ENCODE assay signal across 8 mouse cellular contexts in genomic region chr1:92912286-92912685, GRCm38 (mm10). TPM values are rescaled to one million over a fixed set of nuclear protein-coding genes. Genes with fewer than 3 reads are reported as not detected.
DNase-seq lines count a peak whose midpoint lies in the region; ATAC-seq and TF ChIP-seq lines count a peak whose summit lies in the region.

No protein-coding gene starts in this region.

- H3K79me2 ChIP-seq in MEL (ENCODE audit: control insufficient read depth, insufficient read depth, low read length, poor library complexity): peaks cover 28% of the 10 kb centered on the region

- no peak for TF ChIP-seq POLR2A in MEL (IDR thresholded peaks at IDR 0.05; ENCODE audit: control insufficient read depth in 1 of 2, insufficient read depth in 1 of 2, low read depth in 1 of 2, low read length in 2 of 2, poor library complexity in 1 of 2)

- TF ChIP-seq CTCF in MEL (IDR thresholded peaks at IDR 0.05 in 2 of 3, conservative IDR thresholded peaks at IDR 0.05 in 1 of 3; ENCODE audit: control insufficient read depth in 1 of 3, insufficient read depth in 1 of 3, low read depth in 2 of 3, low read length in 3 of 3, poor library complexity in 1 of 3, severe bottlenecking in 1 of 3): peak in 2 of 3 experiments; percentile 3 to 13; a peak in 2 of 6 replicates

- H3K4me1 ChIP-seq in heart, embryonic 10.5 days: peaks cover 35% of the 10 kb centered on the region
- peaks cover 13 to 37% of the 10 kb centered on the region in 2 experiments for H3K4me1 ChIP-seq in MEL (ENCODE audit: control insufficient read depth in 1 of 2, insufficient read depth in 2 of 2, low read length in 2 of 2)
- peaks cover 8% of the 10 kb centered on the region for H3K4me1 ChIP-seq in hindbrain, embryonic 11.5 days (replicated peaks; ENCODE audit: control insufficient read depth, insufficient read depth, low read length)
- peaks cover 25% of the 10 kb centered on the region for H3K4me1 ChIP-seq in midbrain, embryonic 11.5 days (ENCODE audit: control insufficient read depth, insufficient read depth, low read length)

- peaks cover 18% of the 10 kb centered on the region; the same call in 1 of the 2 replicates for H3K27me3 ChIP-seq in heart, embryonic 10.5 days (ENCODE audit: insufficient read depth, poor library complexity, severe bottlenecking)
- no peaks in the 10 kb centered on the region for H3K27me3 ChIP-seq in MEL (ENCODE audit: control insufficient read depth in 1 of 2, insufficient read depth in 2 of 2, low read length in 2 of 2)
- H3K27me3 ChIP-seq in hindbrain, embryonic 11.5 days (ENCODE audit: control insufficient read depth, insufficient read depth, low read length): peaks cover 5% of the 10 kb centered on the region; the same call in 1 of the 2 replicates
- H3K27me3 ChIP-seq in midbrain, embryonic 11.5 days (ENCODE audit: control insufficient read depth, insufficient read depth, low read length): peaks cover 7% of the 10 kb centered on the region

- H3K4me3 ChIP-seq in heart, embryonic 10.5 days: peak overlapping the region; percentile 91; the same call in 1 of the 2 replicates
- H3K4me3 ChIP-seq in MEL (ENCODE audit: control insufficient read depth in 1 of 2, insufficient read depth in 1 of 2, low read depth in 2 of 2, low read length in 2 of 2): peak overlapping the region in 1 of 2 experiments; percentile 86; a peak in 2 of 4 replicates
- peak overlapping the region; percentile 86; the same call in 1 of the 2 replicates for H3K4me3 ChIP-seq in hindbrain, embryonic 11.5 days (ENCODE audit: low read depth, low read length)
- peak overlapping the region; percentile 82 for H3K4me3 ChIP-seq in midbrain, embryonic 11.5 days (ENCODE audit: low read depth, low read length)

- no peak for DNase-seq in heart, embryonic 10.5 days (ENCODE audit: low spot score)
- DNase-seq in heart, adult 9 months (ENCODE audit: low spot score in 2 of 2): no peak
- DNase-seq in MEL (ENCODE audit: low read depth, low spot score): peak; percentile 57
- peak; percentile 31 for DNase-seq in hindbrain, embryonic 11.5 days (ENCODE audit: low spot score)
- DNase-seq in midbrain, embryonic 11.5 days (ENCODE audit: low spot score, missing footprints): no peak
- DNase-seq in frontal cortex, postnatal 25 days (ENCODE audit: low spot score in 2 of 2): no peak
- DNase-seq in cerebellum, adult 11 months: no peak

- H3K9me3 ChIP-seq in heart, embryonic 10.5 days: no peaks in the 10 kb centered on the region
- no peaks in the 10 kb centered on the region for H3K9me3 ChIP-seq in MEL (replicated peaks; ENCODE audit: insufficient read depth, low read length)
- no peaks in the 10 kb centered on the region for H3K9me3 ChIP-seq in hindbrain, embryonic 11.5 days (ENCODE audit: control insufficient read depth, low read length)
- no peaks in the 10 kb centered on the region for H3K9me3 ChIP-seq in midbrain, embryonic 11.5 days (ENCODE audit: control insufficient read depth, low read length)

- no peak for TF ChIP-seq RAD21 in MEL (IDR thresholded peaks at IDR 0.05; ENCODE audit: low read depth, low read length)

- peaks cover 35% of the 10 kb centered on the region for H3K36me3 ChIP-seq in heart, embryonic 10.5 days
- peaks cover 0 to 20% of the 10 kb centered on the region in 2 experiments; a peak in 3 of 4 replicates for H3K36me3 ChIP-seq in MEL (ENCODE audit: control insufficient read depth in 1 of 2, insufficient read depth in 2 of 2, low read length in 2 of 2)
- H3K36me3 ChIP-seq in hindbrain, embryonic 11.5 days (ENCODE audit: control insufficient read depth, insufficient read depth, low read length): 0 out of 2 replicates have a peak, but pooled peaks cover 3% of the 10 kb centered on the region
- peaks cover 2% of the 10 kb centered on the region for H3K36me3 ChIP-seq in midbrain, embryonic 11.5 days (ENCODE audit: control insufficient read depth, insufficient read depth, low read length)

- H3K4me2 ChIP-seq in hindbrain, embryonic 11.5 days (replicated peaks; ENCODE audit: low read depth, low read length): peak overlapping the region; percentile 96
- peak overlapping the region; percentile 69 for H3K4me2 ChIP-seq in midbrain, embryonic 11.5 days

- no peak overlapping the region for H3K9ac ChIP-seq in MEL (ENCODE audit: control insufficient read depth, low read depth, low read length, poor library complexity, severe bottlenecking)
- H3K9ac ChIP-seq in hindbrain, embryonic 11.5 days (ENCODE audit: low read depth, low read length): no peak overlapping the region
- H3K9ac ChIP-seq in midbrain, embryonic 11.5 days (ENCODE audit: low read length): peak overlapping the region; percentile 91

- H3K27ac ChIP-seq in heart, embryonic 10.5 days: 0 out of 2 replicates have a peak overlapping the region, but pooled peaks have one; percentile 9
- H3K27ac ChIP-seq in MEL (ENCODE audit: control insufficient read depth, low read depth, low read length): no peak overlapping the region
- no peak overlapping the region for H3K27ac ChIP-seq in hindbrain, embryonic 11.5 days (ENCODE audit: low read depth, low read length)
- no peak overlapping the region for H3K27ac ChIP-seq in midbrain, embryonic 11.5 days (ENCODE audit: low read depth, low read length)

- TF ChIP-seq EP300 in MEL (IDR thresholded peaks at IDR 0.05; ENCODE audit: low read depth in 1 of 2, low read length in 2 of 2): no peak

- 56% methylated on average over 1 of the region's 1 CpGs for WGBS in heart, embryonic 10.5 days
- 43% methylated on average over 1 of the region's 1 CpGs for WGBS in hindbrain, embryonic 11.5 days
- 65% methylated on average over 1 of the region's 1 CpGs for WGBS in midbrain, embryonic 11.5 days

- no peak for ATAC-seq in hindbrain, embryonic 11.5 days (ENCODE audit: low FRiP score)
- no peak for ATAC-seq in midbrain, embryonic 11.5 days (ENCODE audit: low FRiP score)
- no peak for ATAC-seq in erythroid progenitor cell, adult 5-6 weeks (replicated peaks; ENCODE audit: low FRiP score, poor library complexity, severe bottlenecking)

RNA-seq across cellular contexts. Expression of gene Rnpepl1, which starts 1.7 kb away (rescaled TPM):
- polyA plus RNA-seq in heart, embryonic 10.5 days (2016; fragmentation: Nextera tagmentation; extraction: Ambion mirVana): 25.9 and 30.4 TPM in 2 replicates
- total RNA-seq in MEL (2012; rRNA removed): 25.2 and 31.1 TPM in 2 replicates
- polyA plus RNA-seq in MEL (2012; ENCODE audit: insufficient read depth in 1 of 2, insufficient read length in 2 of 2, low read depth in 1 of 2, low replicate concordance in 2 of 2, missing spikeins in 1 of 2): 10 to 100 TPM in 1 of 2 experiments, not detected in 1; 91.0 TPM
- polyA plus RNA-seq in hindbrain, embryonic 11.5 days (2014; fragmentation: Nextera tagmentation; extraction: Ambion mirVana): 14.3 and 15.6 TPM in 2 replicates
- polyA plus RNA-seq in midbrain, embryonic 11.5 days (2014; fragmentation: Nextera tagmentation; extraction: Ambion mirVana): 13.3 TPM in 2 replicates
- total RNA-seq in erythroid progenitor cell, adult 5-6 weeks (2015; ENCODE audit: low replicate concordance): 6.5 and 20.1 TPM in 2 replicates
- 9.6 and 15.3 TPM in 2 replicates for total RNA-seq in erythroid progenitor cell, adult 5-6 weeks (2017; ENCODE audit: low replicate concordance)

RNA-seq across cellular contexts. Expression of gene Dusp28, which starts 5.5 kb away (rescaled TPM):
- 7.6 and 8.6 TPM in 2 replicates for polyA plus RNA-seq in heart, embryonic 10.5 days (2016; fragmentation: Nextera tagmentation; extraction: Ambion mirVana)
- total RNA-seq in MEL (2012; rRNA removed): 10.1 and 11.9 TPM in 2 replicates
- polyA plus RNA-seq in MEL (2012; ENCODE audit: insufficient read depth in 1 of 2, insufficient read length in 2 of 2, low read depth in 1 of 2, low replicate concordance in 2 of 2, missing spikeins in 1 of 2): 10 to 100 TPM in 1 of 2 experiments, not detected in 1; 12.0 TPM
- polyA plus RNA-seq in hindbrain, embryonic 11.5 days (2014; fragmentation: Nextera tagmentation; extraction: Ambion mirVana): 7.8 and 8.5 TPM in 2 replicates
- 9.2 and 11.3 TPM in 2 replicates for polyA plus RNA-seq in midbrain, embryonic 11.5 days (2014; fragmentation: Nextera tagmentation; extraction: Ambion mirVana)
- total RNA-seq in erythroid progenitor cell, adult 5-6 weeks (2015; ENCODE audit: low replicate concordance): 6.1 and 8.0 TPM in 2 replicates
- total RNA-seq in erythroid progenitor cell, adult 5-6 weeks (2017; ENCODE audit: low replicate concordance): 0.26 and 8.5 TPM in 2 replicates

RNA-seq across cellular contexts. Expression of gene Ankmy1, which starts 9.6 kb away (rescaled TPM):
- 0.06 and 0.18 TPM in 2 replicates for polyA plus RNA-seq in heart, embryonic 10.5 days (2016; fragmentation: Nextera tagmentation; extraction: Ambion mirVana)
- 0.07 TPM in 1 of 2 replicates, not detected in the other for total RNA-seq in MEL (2012; rRNA removed)
- under 1 TPM in 1 of 2 experiments, not detected in 1; 0.08 TPM for polyA plus RNA-seq in MEL (2012; ENCODE audit: insufficient read depth in 1 of 2, insufficient read length in 2 of 2, low read depth in 1 of 2, low replicate concordance in 2 of 2, missing spikeins in 1 of 2)
- polyA plus RNA-seq in hindbrain, embryonic 11.5 days (2014; fragmentation: Nextera tagmentation; extraction: Ambion mirVana): 0.35 and 0.80 TPM in 2 replicates
- 0.61 and 0.68 TPM in 2 replicates for polyA plus RNA-seq in midbrain, embryonic 11.5 days (2014; fragmentation: Nextera tagmentation; extraction: Ambion mirVana)
- total RNA-seq in erythroid progenitor cell, adult 5-6 weeks (2015; ENCODE audit: low replicate concordance): 0.72 TPM in 1 of 2 replicates, not detected in the other
- total RNA-seq in erythroid progenitor cell, adult 5-6 weeks (2017; ENCODE audit: low replicate concordance): 0.76 TPM in 1 of 2 replicates, not detected in the other

RNA-seq across cellular contexts. Expression of gene Capn10, which starts 21.9 kb away (rescaled TPM):
- 19.4 and 25.4 TPM in 2 replicates for polyA plus RNA-seq in heart, embryonic 10.5 days (2016; fragmentation: Nextera tagmentation; extraction: Ambion mirVana)
- 30.5 and 30.7 TPM in 2 replicates for total RNA-seq in MEL (2012; rRNA removed)
- 10 to 100 TPM in 1 of 2 experiments, not detected in 1; 43.3 TPM for polyA plus RNA-seq in MEL (2012; ENCODE audit: insufficient read depth in 1 of 2, insufficient read length in 2 of 2, low read depth in 1 of 2, low replicate concordance in 2 of 2, missing spikeins in 1 of 2)
- 32.3 and 40.9 TPM in 2 replicates for polyA plus RNA-seq in hindbrain, embryonic 11.5 days (2014; fragmentation: Nextera tagmentation; extraction: Ambion mirVana)
- 34.5 and 40.4 TPM in 2 replicates for polyA plus RNA-seq in midbrain, embryonic 11.5 days (2014; fragmentation: Nextera tagmentation; extraction: Ambion mirVana)
- 5.9 and 19.5 TPM in 2 replicates for total RNA-seq in erythroid progenitor cell, adult 5-6 weeks (2015; ENCODE audit: low replicate concordance)
- 3.3 and 8.6 TPM in 2 replicates for total RNA-seq in erythroid progenitor cell, adult 5-6 weeks (2017; ENCODE audit: low replicate concordance)

RNA-seq across cellular contexts. Expression of gene Gpr35, which starts 38.4 kb away (rescaled TPM):
- 0.20 and 0.28 TPM in 2 replicates for polyA plus RNA-seq in heart, embryonic 10.5 days (2016; fragmentation: Nextera tagmentation; extraction: Ambion mirVana)
- total RNA-seq in MEL (2012; rRNA removed): not detected in 2 replicates
- under 1 TPM in 1 of 2 experiments, not detected in 1; 0.22 TPM for polyA plus RNA-seq in MEL (2012; ENCODE audit: insufficient read depth in 1 of 2, insufficient read length in 2 of 2, low read depth in 1 of 2, low replicate concordance in 2 of 2, missing spikeins in 1 of 2)
- polyA plus RNA-seq in hindbrain, embryonic 11.5 days (2014; fragmentation: Nextera tagmentation; extraction: Ambion mirVana): 0.43 TPM in 1 of 2 replicates, not detected in the other
- 0.32 TPM in 1 of 2 replicates, not detected in the other for polyA plus RNA-seq in midbrain, embryonic 11.5 days (2014; fragmentation: Nextera tagmentation; extraction: Ambion mirVana)
- 2.5 and 6.3 TPM in 2 replicates for total RNA-seq in erythroid progenitor cell, adult 5-6 weeks (2015; ENCODE audit: low replicate concordance)
- 1.8 TPM in 1 of 2 replicates, not detected in the other for total RNA-seq in erythroid progenitor cell, adult 5-6 weeks (2017; ENCODE audit: low replicate concordance)

Comparison
In these comparisons a context has a peak if more than half of its experiments do, and no peak if none do; other contexts are left out.
1. DNase-seq: peak in MEL (single experiment) and hindbrain, embryonic 11.5 days (single experiment); none in heart, embryonic 10.5 days (single experiment), heart, adult 9 months (0 of 2), midbrain, embryonic 11.5 days (single experiment), frontal cortex, postnatal 25 days (0 of 2) and cerebellum, adult 11 months (single experiment).